Mouse (Mus musculus): ENCODE measurements around the gene Gcn1l1. TPM values are rescaled to one million over a fixed set of nuclear protein-coding genes. Genes with fewer than 3 reads are reported as not detected.

Gene Gcn1l1
- polyA plus RNA-seq, 1 experiment: 48.3 TPM

- H3K4me3 ChIP-seq (ENCODE audit: extremely low read depth, insufficient read depth, insufficient read length): no peak overlapping the region
- peaks cover 69% of the 10 kb centered on the region for H3K36me3 ChIP-seq (ENCODE audit: control insufficient read depth, insufficient read depth, low read length)
- DNase-seq (ENCODE audit: low read depth in 1 of 2, low spot score in 2 of 2): no peak
- H3K4me1 ChIP-seq (ENCODE audit: control insufficient read depth, insufficient read depth, insufficient read length): no peaks in the 10 kb centered on the region
- H3K27me3 ChIP-seq (ENCODE audit: control insufficient read depth, insufficient read depth, low read length): no peaks in the 10 kb centered on the region
- no peak overlapping the region for H3K27ac ChIP-seq (ENCODE audit: insufficient read depth, low read length)
- WGBS: 31% methylated on average over 11 of the region's 11 CpGs
- no peak for TF ChIP-seq CTCF (IDR thresholded peaks at IDR 0.05; ENCODE audit: extremely low read depth, insufficient read depth, insufficient read length, insufficient replicate concordance)
- TF ChIP-seq POLR2A (IDR thresholded peaks at IDR 0.05; ENCODE audit: low read depth, low read length): no peak
Observed at GRCm38 (mm10) chr5:115591028-115591427, 26.0 kb downstream of the Gcn1l1 start.

- WGBS: 88% methylated on average over 2 of the region's 2 CpGs
- H3K4me3 ChIP-seq (ENCODE audit: extremely low read depth, insufficient read depth, insufficient read length): no peak overlapping the region
Observed at GRCm38 (mm10) chr5:115591506-115591905, 26.5 kb downstream of the Gcn1l1 start.

GRCm38 (mm10) chr5:115603561-115603960 lies 38.5 kb downstream of the Gcn1l1 start:
- no peak overlapping the region for H3K4me3 ChIP-seq (ENCODE audit: extremely low read depth, insufficient read depth, insufficient read length)
- H3K27me3 ChIP-seq (ENCODE audit: control insufficient read depth, insufficient read depth, low read length): no peaks in the 10 kb centered on the region
- WGBS: 94% methylated on average over 6 of the region's 6 CpGs
- H3K27ac ChIP-seq (ENCODE audit: insufficient read depth, low read length): no peak overlapping the region
- H3K36me3 ChIP-seq (ENCODE audit: control insufficient read depth, insufficient read depth, low read length): peaks cover 39% of the 10 kb centered on the region
- no peak for TF ChIP-seq POLR2A (IDR thresholded peaks at IDR 0.05; ENCODE audit: low read depth, low read length)
- no peak for TF ChIP-seq CTCF (IDR thresholded peaks at IDR 0.05; ENCODE audit: extremely low read depth, insufficient read depth, insufficient read length, insufficient replicate concordance)
- no peaks in the 10 kb centered on the region for H3K4me1 ChIP-seq (ENCODE audit: control insufficient read depth, insufficient read depth, insufficient read length)
- no peak for DNase-seq (ENCODE audit: low read depth in 1 of 2, low spot score in 2 of 2)

More at GRCm38 (mm10) chr5:115591506-115591905, 26.5 kb downstream of the Gcn1l1 start:
- H3K27ac ChIP-seq (ENCODE audit: insufficient read depth, low read length): no peak overlapping the region
- H3K27me3 ChIP-seq (ENCODE audit: control insufficient read depth, insufficient read depth, low read length): no peaks in the 10 kb centered on the region
- no peak for TF ChIP-seq POLR2A (IDR thresholded peaks at IDR 0.05; ENCODE audit: low read depth, low read length)
- TF ChIP-seq CTCF (IDR thresholded peaks at IDR 0.05; ENCODE audit: extremely low read depth, insufficient read depth, insufficient read length, insufficient replicate concordance): no peak
- peaks cover 69% of the 10 kb centered on the region for H3K36me3 ChIP-seq (ENCODE audit: control insufficient read depth, insufficient read depth, low read length)
- H3K4me1 ChIP-seq (ENCODE audit: control insufficient read depth, insufficient read depth, insufficient read length): no peaks in the 10 kb centered on the region
- no peak for DNase-seq (ENCODE audit: low read depth in 1 of 2, low spot score in 2 of 2)

GRCm38 (mm10) chr5:115611566-115611965 lies 46.5 kb downstream of the Gcn1l1 start:
- no peak for DNase-seq (ENCODE audit: low read depth in 1 of 2, low spot score in 2 of 2)
- H3K27ac ChIP-seq (ENCODE audit: insufficient read depth, low read length): no peak overlapping the region
- TF ChIP-seq POLR2A (IDR thresholded peaks at IDR 0.05; ENCODE audit: low read depth, low read length) (no peak), CTCF (IDR thresholded peaks at IDR 0.05; ENCODE audit: extremely low read depth, insufficient read depth, insufficient read length, insufficient replicate concordance) (no peak)
- H3K4me3 ChIP-seq (ENCODE audit: extremely low read depth, insufficient read depth, insufficient read length): no peak overlapping the region
- H3K27me3 ChIP-seq (ENCODE audit: control insufficient read depth, insufficient read depth, low read length): no peaks in the 10 kb centered on the region
- 88% methylated on average over 11 of the region's 11 CpGs for WGBS
- no peaks in the 10 kb centered on the region for H3K4me1 ChIP-seq (ENCODE audit: control insufficient read depth, insufficient read depth, insufficient read length)
- H3K36me3 ChIP-seq (ENCODE audit: control insufficient read depth, insufficient read depth, low read length): peaks cover 64% of the 10 kb centered on the region

GRCm38 (mm10) chr5:115613332-115613731 lies 48.3 kb downstream of the Gcn1l1 start:
- DNase-seq (ENCODE audit: low read depth in 1 of 2, low spot score in 2 of 2): no peak
- no peak overlapping the region for H3K4me3 ChIP-seq (ENCODE audit: extremely low read depth, insufficient read depth, insufficient read length)
- H3K27me3 ChIP-seq (ENCODE audit: control insufficient read depth, insufficient read depth, low read length): no peaks in the 10 kb centered on the region
- H3K4me1 ChIP-seq (ENCODE audit: control insufficient read depth, insufficient read depth, insufficient read length): no peaks in the 10 kb centered on the region
- no peak overlapping the region for H3K27ac ChIP-seq (ENCODE audit: insufficient read depth, low read length)
- WGBS: 93% methylated on average over 9 of the region's 9 CpGs
- no peak for TF ChIP-seq POLR2A (IDR thresholded peaks at IDR 0.05; ENCODE audit: low read depth, low read length)
- TF ChIP-seq CTCF (IDR thresholded peaks at IDR 0.05; ENCODE audit: extremely low read depth, insufficient read depth, insufficient read length, insufficient replicate concordance): no peak
- peaks cover 66% of the 10 kb centered on the region for H3K36me3 ChIP-seq (ENCODE audit: control insufficient read depth, insufficient read depth, low read length)

- Histone ChIP-seq H3K36me3 (ENCODE audit: control insufficient read depth, insufficient read depth, low read length) (peaks cover 63% of the 10 kb centered on the region), H3K27me3 (ENCODE audit: control insufficient read depth, insufficient read depth, low read length) (no peaks in the 10 kb centered on the region), H3K4me1 (ENCODE audit: control insufficient read depth, insufficient read depth, insufficient read length) (no peaks in the 10 kb centered on the region), H3K27ac (ENCODE audit: insufficient read depth, low read length) (no peak overlapping the region), H3K4me3 (ENCODE audit: extremely low read depth, insufficient read depth, insufficient read length) (no peak overlapping the region)
- 87% methylated on average over 7 of the region's 7 CpGs for WGBS
- TF ChIP-seq POLR2A (IDR thresholded peaks at IDR 0.05; ENCODE audit: low read depth, low read length) (no peak), CTCF (IDR thresholded peaks at IDR 0.05; ENCODE audit: extremely low read depth, insufficient read depth, insufficient read length, insufficient replicate concordance) (peak; percentile 59)
- peak in 1 of 2 experiments; percentile 41 for DNase-seq (ENCODE audit: low read depth in 1 of 2, low spot score in 2 of 2)
Observed at GRCm38 (mm10) chr5:115614948-115615347, 49.9 kb downstream of the Gcn1l1 start.

- Histone ChIP-seq H3K36me3 (ENCODE audit: control insufficient read depth, insufficient read depth, low read length) (peaks cover 37% of the 10 kb centered on the region), H3K27ac (ENCODE audit: insufficient read depth, low read length) (no peak overlapping the region), H3K27me3 (ENCODE audit: control insufficient read depth, insufficient read depth, low read length) (no peaks in the 10 kb centered on the region), H3K4me1 (ENCODE audit: control insufficient read depth, insufficient read depth, insufficient read length) (peaks cover 8% of the 10 kb centered on the region; the same call in 1 of the 2 replicates), H3K4me3 (ENCODE audit: extremely low read depth, insufficient read depth, insufficient read length) (no peak overlapping the region)
- WGBS: 97% methylated on average over 15 of the region's 15 CpGs
- TF ChIP-seq CTCF (IDR thresholded peaks at IDR 0.05; ENCODE audit: extremely low read depth, insufficient read depth, insufficient read length, insufficient replicate concordance) (no peak), POLR2A (IDR thresholded peaks at IDR 0.05; ENCODE audit: low read depth, low read length) (no peak)
- no peak for DNase-seq (ENCODE audit: low read depth in 1 of 2, low spot score in 2 of 2)
Observed at GRCm38 (mm10) chr5:115619690-115620089, 54.6 kb downstream of the Gcn1l1 start.
